Mouse (Mus musculus) adrenal gland, adult 2 months (tissue): ENCODE measurements around the gene Wipf1. TPM values are rescaled to one million over a fixed set of nuclear protein-coding genes. Genes with fewer than 3 reads are reported as not detected.

Source experiments
- DNase-seq: peaks from one replicate; pipeline ENCODE4 v3.0.0; 2021
- polyA plus RNA-seq: library from polyadenylated mRNA; depleted of rRNA; stranded (reverse); fragments of >200 nt; gene quantifications from 2 replicates; pipeline ENCODE4 v1.2.3, GENCODE M21; 2012
- total RNA-seq, 2 experiments: library from RNA; stranded (reverse); gene quantifications; 2 replicates each; pipeline ENCODE4 v1.2.3; 2021

Gene Wipf1
- total and polyA plus RNA-seq, 3 experiments: 13.4 to 19.7 (median 17.4) TPM

- DNase-seq: no peak
These were observed 60.5 kb downstream of the Wipf1 start for GRCm38 (mm10) chr2:73468993-73469392.

GRCm38 (mm10) chr2:73467071-73467851, 62.3 kb downstream of the Wipf1 start:
- no peak for DNase-seq

GRCm38 (mm10) chr2:73466481-73466880, 63.1 kb downstream of the Wipf1 start:
- no peak for DNase-seq

GRCm38 (mm10) chr2:73463431-73464194, 65.9 kb downstream of the Wipf1 start:
- peak; percentile 13 for DNase-seq

- DNase-seq: no peak
These were observed 66.7 kb downstream of the Wipf1 start for GRCm38 (mm10) chr2:73462757-73463339.

GRCm38 (mm10) chr2:73462265-73462664, 67.3 kb downstream of the Wipf1 start:
- no peak for DNase-seq

DNA sequence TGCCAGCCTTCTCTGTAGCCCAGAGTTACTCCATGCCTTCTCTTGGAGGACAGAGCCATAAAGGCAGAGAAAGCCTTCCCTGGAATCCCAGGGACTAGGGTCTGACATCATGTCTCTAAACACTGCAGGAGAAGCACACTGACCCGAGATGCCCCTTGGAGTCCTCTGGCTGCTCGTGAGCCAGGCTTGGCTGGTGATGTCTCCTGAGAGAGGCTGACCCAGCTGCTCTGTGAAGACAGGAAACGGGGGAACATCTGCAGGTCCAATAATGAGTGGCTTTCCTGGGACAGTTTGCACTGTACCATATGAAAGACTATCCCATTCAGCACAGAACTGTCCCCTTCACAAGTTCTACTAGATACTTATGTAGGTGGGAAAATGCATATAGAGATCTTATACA, 69.4 kb downstream of the Wipf1 start:
- no peak for DNase-seq

- no peak for DNase-seq
These were observed 69.9 kb downstream of the Wipf1 start for GRCm38 (mm10) chr2:73459607-73460153.

GRCm38 (mm10) chr2:73456886-73457285, 72.6 kb downstream of the Wipf1 start:
- no peak for DNase-seq

- no peak for DNase-seq
These were observed 73.4 kb downstream of the Wipf1 start for GRCm38 (mm10) chr2:73456154-73456553.

GRCm38 (mm10) chr2:73455541-73455940, 74.0 kb downstream of the Wipf1 start:
- no peak for DNase-seq

DNA sequence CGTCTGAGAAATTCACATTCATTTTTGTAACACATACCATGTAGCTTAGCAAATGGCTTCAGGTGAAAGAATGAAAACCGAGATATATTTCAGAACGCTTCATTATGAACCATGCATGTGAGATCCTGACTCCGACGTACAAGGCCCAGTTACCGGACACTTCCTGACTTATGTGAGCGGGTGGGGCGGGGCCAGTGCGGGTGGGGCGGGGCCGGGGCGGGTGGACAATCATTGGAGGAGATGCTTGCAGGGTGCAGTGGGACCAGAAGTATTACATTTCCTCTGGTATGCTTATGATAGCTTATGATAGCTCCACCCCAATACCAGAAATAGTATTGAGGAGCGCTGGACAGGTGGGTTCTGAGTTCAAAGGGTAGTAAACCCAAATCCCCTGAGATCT, 74.9 kb downstream of the Wipf1 start:
- no peak for DNase-seq

DNA sequence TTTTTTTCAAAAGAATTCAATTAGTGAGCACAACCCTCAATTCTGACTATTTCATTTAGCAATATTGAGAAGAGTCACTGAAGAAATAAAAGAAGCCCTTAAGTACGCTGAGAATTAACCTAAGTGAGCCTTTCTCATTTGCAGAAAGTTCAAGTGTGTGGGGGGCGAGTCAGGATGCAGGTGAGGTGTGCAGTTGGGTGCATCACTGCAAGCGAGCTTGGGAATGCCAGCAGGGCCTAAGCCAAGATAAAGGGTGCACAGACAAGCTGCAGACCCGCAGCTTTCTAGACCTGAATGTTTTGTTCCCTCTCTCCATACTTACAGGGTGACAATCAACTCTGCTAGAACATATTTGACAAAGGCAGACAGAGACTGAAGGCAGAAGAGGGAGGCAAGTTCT, 75.3 kb downstream of the Wipf1 start:
- no peak for DNase-seq

DNA sequence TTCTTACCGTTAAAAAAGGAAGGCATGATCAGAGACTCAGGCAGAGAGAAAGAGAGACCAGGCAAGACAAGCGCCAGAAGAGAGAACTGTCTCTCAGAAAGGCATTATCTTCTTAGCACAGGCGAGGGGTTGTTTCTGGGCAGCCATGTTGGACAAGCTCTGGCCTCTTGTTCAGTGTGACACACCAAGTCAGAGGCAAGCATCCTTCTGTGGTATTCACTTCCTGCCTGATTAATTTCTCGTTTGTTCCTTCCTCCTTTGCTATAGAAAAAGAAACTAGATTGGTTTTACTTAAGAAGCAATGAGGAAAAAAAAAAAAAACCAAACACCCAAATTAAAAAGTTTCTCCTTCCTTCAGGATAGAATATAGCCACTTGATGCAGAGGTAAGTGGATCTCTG, 75.8 kb downstream of the Wipf1 start:
- DNase-seq: no peak

DNA sequence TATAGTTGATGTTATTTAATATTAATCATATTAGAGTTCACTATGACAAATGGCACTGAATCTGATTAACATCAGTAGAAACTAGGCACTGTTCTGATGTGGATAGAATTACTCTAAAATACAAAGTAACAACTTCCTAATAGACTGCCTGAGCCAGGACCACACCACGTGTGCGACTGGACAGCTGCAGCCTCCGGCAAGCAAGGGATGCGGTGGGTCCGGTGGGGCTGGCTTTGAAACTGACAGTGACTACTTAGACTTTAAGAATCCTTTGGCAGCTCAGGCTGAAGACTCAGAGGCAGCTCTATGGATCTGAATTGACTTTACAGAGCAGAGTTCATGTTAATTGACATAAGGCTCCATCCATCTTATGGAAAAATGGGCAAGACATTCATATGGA, 76.4 kb downstream of the Wipf1 start:
- DNase-seq: no peak

DNA sequence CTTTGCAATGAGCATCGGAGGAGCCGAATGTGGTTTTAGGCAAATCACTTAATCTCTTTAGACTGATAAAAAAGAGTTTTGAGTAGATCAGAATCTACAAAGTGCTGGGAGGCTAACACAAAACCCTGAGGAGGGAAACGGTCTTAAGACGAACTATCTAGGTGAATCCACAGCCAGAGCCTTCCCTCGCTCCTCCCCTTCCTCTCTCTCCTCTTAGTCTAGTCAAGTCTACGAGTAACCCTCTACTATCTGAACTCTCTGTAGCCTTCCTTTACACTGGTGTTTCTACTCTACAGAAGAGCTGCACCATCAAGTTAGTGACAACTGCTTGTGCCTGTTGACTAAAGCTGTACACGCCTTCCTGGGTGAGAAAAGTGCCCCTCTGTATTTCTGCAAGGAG, 77.0 kb downstream of the Wipf1 start:
- DNase-seq: no peak

- no peak for DNase-seq
These were observed 78.0 kb downstream of the Wipf1 start for GRCm38 (mm10) chr2:73451541-73451940.

DNA sequence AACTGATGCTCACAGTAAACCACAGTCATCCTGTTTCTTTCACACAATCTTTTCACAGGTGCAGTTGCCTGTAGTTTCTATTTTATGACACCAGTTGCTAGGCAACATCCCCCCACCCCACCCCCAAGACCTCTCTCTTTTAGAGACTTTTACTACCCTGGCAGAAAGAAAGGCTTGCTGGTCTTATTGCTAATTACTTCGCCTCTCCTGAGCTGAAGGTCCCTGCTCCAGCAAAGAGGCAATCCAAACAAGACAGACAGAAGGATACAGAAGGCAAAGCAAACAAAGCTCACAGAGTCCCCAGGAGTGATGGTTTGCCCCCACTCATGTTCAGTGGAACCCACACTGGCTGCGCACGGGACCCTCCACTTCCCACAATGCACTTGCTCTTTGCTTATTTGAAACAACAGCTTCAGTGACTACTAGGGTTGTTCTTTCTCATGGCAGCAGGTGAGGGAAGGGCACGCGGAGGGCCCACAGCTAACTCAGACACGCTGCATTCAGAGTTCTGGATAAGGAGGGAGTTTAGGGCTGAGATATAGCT, 79.3 kb downstream of the Wipf1 start:
- DNase-seq: no peak

GRCm38 (mm10) chr2:73443985-73444384, 85.5 kb downstream of the Wipf1 start:
- no peak for DNase-seq

GRCm38 (mm10) chr2:73442015-73442414, 87.5 kb downstream of the Wipf1 start:
- DNase-seq: no peak

- DNase-seq: no peak
These were observed 89.2 kb downstream of the Wipf1 start for GRCm38 (mm10) chr2:73440319-73440718.

GRCm38 (mm10) chr2:73436976-73437375, 92.6 kb downstream of the Wipf1 start:
- no peak for DNase-seq

DNA sequence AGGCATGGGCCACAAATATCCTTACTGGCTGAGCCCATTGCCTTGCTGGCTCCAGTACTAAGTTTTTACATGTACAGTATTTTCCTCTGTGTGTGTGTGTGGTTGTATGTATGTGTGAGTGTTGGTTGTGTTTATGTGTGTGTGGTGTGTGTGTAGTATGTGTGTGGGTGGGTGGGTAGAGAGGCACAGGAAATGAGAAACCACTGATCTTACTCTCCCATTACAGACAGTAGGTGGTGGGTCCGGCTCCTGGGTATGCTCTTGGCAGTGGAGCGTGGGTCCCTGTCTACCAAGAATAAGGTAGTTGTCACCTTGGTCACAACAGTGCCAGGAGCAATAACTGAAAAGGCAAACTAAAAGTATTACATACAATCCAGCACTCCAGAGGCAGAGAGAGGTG, 93.7 kb downstream of the Wipf1 start:
- DNase-seq: no peak
